Mouse (Mus musculus) lung, embryonic 14.5 days (tissue): ENCODE results near the gene Zbtb8a. TPM values are rescaled to one million over a fixed set of nuclear protein-coding genes. Genes with fewer than 3 reads are reported as not detected.

ENCODE experiments used
- ATAC-seq: fragments of 200-750 bp; cut with Nextera tagmentation; 2 replicates; pipeline ENCODE4 v1.8.0; 2017; ENCODE audit warnings: mild to moderate bottlenecking, moderate TSS enrichment, moderate library complexity; ENCODE audit not compliant: insufficient read depth
- DNase-seq: peaks from one replicate; pipeline ENCODE4 v3.0.0-alpha.2; 2015
- H3K27ac ChIP-seq: fragments of 300-500 bp; sonication (generic); 2 replicates; pipeline ENCODE4 v1.5.1; 2014; ENCODE audit warnings: low read depth, mild to moderate bottlenecking, moderate library complexity
- H3K27me3 ChIP-seq: fragments of 300-500 bp; sonication (generic); 2 replicates; pipeline ENCODE4 v1.6.1; 2014; ENCODE audit warnings: low read length, control low read depth; ENCODE audit not compliant: insufficient read depth
- H3K36me3 ChIP-seq: fragments of 300-500 bp; sonication (generic); 2 replicates; pipeline ENCODE4 v1.6.1; 2014; ENCODE audit warnings: control low read depth; ENCODE audit not compliant: insufficient read depth
- H3K4me1 ChIP-seq: fragments of 300-500 bp; sonication (generic); 2 replicates; pipeline ENCODE4 v1.6.1; 2014; ENCODE audit warnings: antibody characterized with exemption, control low read depth; ENCODE audit not compliant: insufficient read depth
- H3K4me2 ChIP-seq: fragments of 300-500 bp; sonication (generic); 2 replicates; pipeline ENCODE4 v1.6.1; 2014; ENCODE audit warnings: mild to moderate bottlenecking
- H3K4me3 ChIP-seq: fragments of 300-500 bp; sonication (generic); 2 replicates; pipeline ENCODE4 v1.5.1; 2014; ENCODE audit warnings: low read depth, low read length
- H3K9ac ChIP-seq: fragments of 300-500 bp; sonication (generic); 2 replicates; pipeline ENCODE4 v1.6.1; 2014
- H3K9me3 ChIP-seq: fragments of 300-500 bp; sonication (generic); 2 replicates; pipeline ENCODE4 v1.6.1; 2016; ENCODE audit warnings: low read depth, low read length, control low read depth
- CTCF ChIP-seq: IDR thresholded peaks from 2 replicates; pipeline ENCODE4 v1.5.1; 2016; ENCODE audit warnings: antibody characterized with exemption, low read depth
- WGBS: fragments of 180-500 bp; shearing (Covaris S2); extraction: QIAGEN DNeasy Blood & Tissue Kit; methylation state at CpG from one replicate; pipeline ENCODE4 v1.1.7; 2014; 5-methylcytosine and 5-hydroxymethylcytosine counted together
- polyA plus RNA-seq: library from polyadenylated mRNA; unstranded; fragments of >200 nt; fragmentation: Nextera tagmentation; extraction: Ambion mirVana; gene quantifications from 2 replicates; pipeline ENCODE4 v1.2.1, GENCODE M21; 2014

Gene Zbtb8a
- polyA plus RNA-seq, 1 experiment from 2014 or later: 16.2 TPM

DNA sequence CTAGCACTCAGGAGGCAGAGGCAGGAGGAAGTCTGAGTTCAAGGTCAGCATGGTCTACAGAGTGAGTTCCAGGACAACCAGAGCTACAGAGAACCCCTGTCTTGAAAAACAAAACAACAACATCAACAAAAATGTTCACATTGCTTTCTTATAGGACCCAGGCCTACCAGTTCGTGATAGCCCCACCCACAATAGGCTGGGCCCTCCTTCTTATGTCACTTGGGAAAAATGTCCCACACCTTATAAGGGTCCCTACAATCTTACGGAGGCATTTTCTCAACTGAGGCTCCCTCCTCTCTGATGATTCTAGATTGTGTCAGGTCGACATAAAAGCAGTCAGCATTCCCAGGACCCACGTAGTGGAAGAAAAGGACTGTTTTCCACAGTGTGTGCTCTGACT is 21.9 kb upstream of the Zbtb8a start:
- Histone ChIP-seq H3K4me3 (no peak overlapping the region), H3K36me3 (no peaks in the 10 kb centered on the region), H3K4me2 (no peak overlapping the region), H3K27ac (no peak overlapping the region), H3K9me3 (no peaks in the 10 kb centered on the region), H3K27me3 (no peaks in the 10 kb centered on the region), H3K4me1 (no peaks in the 10 kb centered on the region), H3K9ac (no peak overlapping the region)
- no peak for DNase-seq
- no peak for ATAC-seq
- WGBS: 70% methylated on average over 4 of the region's 4 CpGs
- TF ChIP-seq CTCF: no peak

GRCm38 (mm10) chr4:129396960-129397359 is 19.0 kb upstream of the Zbtb8a start:
- WGBS: 48% methylated on average over 3 of the region's 3 CpGs
- ATAC-seq (peak; percentile 47; the same call in 1 of the 2 replicates), DNase-seq (peak; percentile 79)
- no peak overlapping the region for H3K4me3 ChIP-seq
- 0 out of 2 replicates have a peak, but pooled peaks cover 2% of the 10 kb centered on the region for H3K4me1 ChIP-seq
- no peaks in the 10 kb centered on the region for H3K27me3 ChIP-seq
- no peaks in the 10 kb centered on the region for H3K36me3 ChIP-seq
- no peak overlapping the region for H3K27ac ChIP-seq
- H3K4me2 ChIP-seq: no peak overlapping the region
- no peak for TF ChIP-seq CTCF
- H3K9me3 ChIP-seq: no peaks in the 10 kb centered on the region
- H3K9ac ChIP-seq: no peak overlapping the region

- ATAC-seq (peak; percentile 79), DNase-seq (no peak)
- no peak overlapping the region for H3K4me2 ChIP-seq
- no peak overlapping the region for H3K9ac ChIP-seq
- H3K4me3 ChIP-seq: no peak overlapping the region
- WGBS: 39% methylated on average over 12 of the region's 12 CpGs
- no peak overlapping the region for H3K27ac ChIP-seq
- 0 out of 2 replicates have a peak, but pooled peaks cover 2% of the 10 kb centered on the region for H3K4me1 ChIP-seq
- H3K27me3 ChIP-seq: no peaks in the 10 kb centered on the region
- TF ChIP-seq CTCF: no peak
- no peaks in the 10 kb centered on the region for H3K36me3 ChIP-seq
- no peaks in the 10 kb centered on the region for H3K9me3 ChIP-seq
Measured at GRCm38 (mm10) chr4:129394089-129394870, 16.4 kb upstream of the Zbtb8a start.

GRCm38 (mm10) chr4:129390936-129391557 is 13.1 kb upstream of the Zbtb8a start:
- Histone ChIP-seq H3K9me3 (no peaks in the 10 kb centered on the region), H3K27ac (no peak overlapping the region), H3K27me3 (no peaks in the 10 kb centered on the region), H3K36me3 (no peaks in the 10 kb centered on the region), H3K9ac (no peak overlapping the region), H3K4me2 (no peak overlapping the region), H3K4me1 (0 out of 2 replicates have a peak, but pooled peaks cover 2% of the 10 kb centered on the region), H3K4me3 (no peak overlapping the region)
- peak; percentile 64 for DNase-seq
- WGBS: 53% methylated on average over 7 of the region's 7 CpGs
- no peak for TF ChIP-seq CTCF
- no peak for ATAC-seq

DNA sequence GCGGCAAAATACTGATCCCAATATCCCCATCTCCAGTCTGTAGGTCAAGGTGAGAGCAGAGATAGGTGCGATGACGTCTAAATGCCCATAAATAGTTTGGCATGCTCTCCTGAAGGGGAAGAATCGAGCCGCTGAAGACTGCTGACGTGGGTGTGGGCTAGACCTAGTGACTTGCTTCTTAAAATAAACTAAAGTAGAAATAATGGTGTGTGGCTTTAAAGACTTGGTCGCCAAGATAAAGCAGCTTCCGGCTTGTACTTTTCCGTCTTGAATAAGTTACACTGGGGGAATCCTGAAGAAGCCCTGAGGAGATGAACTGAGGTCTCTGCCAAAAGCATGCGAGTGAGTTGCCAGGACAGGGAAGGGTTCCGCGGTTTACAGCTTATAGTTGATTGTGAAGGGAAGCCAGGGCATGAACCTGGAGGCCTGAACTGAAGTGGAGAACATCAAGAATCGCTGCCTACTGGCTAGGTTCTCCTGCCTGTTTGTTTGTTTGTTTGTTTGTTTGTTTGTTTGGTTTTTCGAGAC is 12.4 kb upstream of the Zbtb8a start:
- ATAC-seq (no peak), DNase-seq (peak; percentile 34)
- Histone ChIP-seq H3K27me3 (no peaks in the 10 kb centered on the region), H3K36me3 (no peaks in the 10 kb centered on the region), H3K9ac (no peak overlapping the region), H3K4me1 (0 out of 2 replicates have a peak, but pooled peaks cover 2% of the 10 kb centered on the region), H3K9me3 (no peaks in the 10 kb centered on the region), H3K4me2 (no peak overlapping the region), H3K4me3 (no peak overlapping the region), H3K27ac (no peak overlapping the region)
- WGBS: 64% methylated on average over 14 of the region's 14 CpGs
- TF ChIP-seq CTCF: no peak

GRCm38 (mm10) chr4:129388404-129388803 is 10.5 kb upstream of the Zbtb8a start:
- Histone ChIP-seq H3K9ac (no peak overlapping the region), H3K4me1 (peaks cover 5% of the 10 kb centered on the region; the same call in 1 of the 2 replicates), H3K4me2 (no peak overlapping the region), H3K27me3 (no peaks in the 10 kb centered on the region), H3K4me3 (no peak overlapping the region), H3K9me3 (no peaks in the 10 kb centered on the region), H3K36me3 (no peaks in the 10 kb centered on the region), H3K27ac (no peak overlapping the region)
- no peak for DNase-seq
- 78% methylated on average over 5 of the region's 5 CpGs for whole genome bisulfite sequencing
- no peak for TF ChIP-seq CTCF
- no peak for ATAC-seq

- H3K36me3 ChIP-seq: no peaks in the 10 kb centered on the region
- no peak overlapping the region for H3K4me3 ChIP-seq
- H3K27me3 ChIP-seq: no peaks in the 10 kb centered on the region
- no peaks in the 10 kb centered on the region for H3K9me3 ChIP-seq
- 44% methylated on average over 1 of the region's 2 CpGs for WGBS
- H3K27ac ChIP-seq: no peak overlapping the region
- peaks cover 5% of the 10 kb centered on the region; the same call in 1 of the 2 replicates for H3K4me1 ChIP-seq
- H3K4me2 ChIP-seq: no peak overlapping the region
- ATAC-seq (no peak), DNase-seq (no peak)
- no peak overlapping the region for H3K9ac ChIP-seq
- TF ChIP-seq CTCF: no peak
Measured at GRCm38 (mm10) chr4:129386989-129387388, 9.1 kb upstream of the Zbtb8a start.
